Mouse (Mus musculus): ENCODE results near the gene Phactr4. TPM values are rescaled to one million over a fixed set of nuclear protein-coding genes. Genes with fewer than 3 reads are reported as not detected.

Phactr4 gene
- polyA plus RNA-seq, 1 experiment from 2014 or later: 17.6 TPM

GRCm38 (mm10) chr4:132398863-132399262, 23.4 kb downstream of the Phactr4 start:
- Histone ChIP-seq H3K9me3 (ENCODE audit: control insufficient read depth, low read length) (no peaks in the 10 kb centered on the region), H3K4me2 (replicated peaks; ENCODE audit: low read depth) (no peak overlapping the region), H3K4me1 (replicated peaks; ENCODE audit: control insufficient read depth, insufficient read depth) (no peaks in the 10 kb centered on the region), H3K36me3 (ENCODE audit: control insufficient read depth, insufficient read depth, low read length) (no peaks in the 10 kb centered on the region), H3K9ac (ENCODE audit: low read length) (no peak overlapping the region), H3K27ac (replicated peaks) (no peak overlapping the region), H3K4me3 (ENCODE audit: low read depth, low read length) (no peak overlapping the region), H3K27me3 (ENCODE audit: control insufficient read depth, insufficient read depth, low read length) (no peaks in the 10 kb centered on the region)
- 51% methylated on average over 5 of the region's 5 CpGs for WGBS
- TF ChIP-seq CTCF (IDR thresholded peaks at IDR 0.05; ENCODE audit: low read depth) (no peak), EP300 (optimal IDR thresholded peaks at IDR 0.05) (no peak)
- no peak for ATAC-seq (ENCODE audit: low FRiP score, low TSS enrichment)
- no peak for DNase-seq (ENCODE audit: low spot score)

GRCm38 (mm10) chr4:132398045-132398774, 24.1 kb downstream of the Phactr4 start:
- H3K27ac ChIP-seq (replicated peaks): peak overlapping the region; percentile 71
- ATAC-seq (ENCODE audit: low FRiP score, low TSS enrichment) (peak; percentile 78), DNase-seq (ENCODE audit: low spot score) (peak; percentile 60)
- H3K27me3 ChIP-seq (ENCODE audit: control insufficient read depth, insufficient read depth, low read length): no peaks in the 10 kb centered on the region
- peak overlapping the region; percentile 35 for H3K4me3 ChIP-seq (ENCODE audit: low read depth, low read length)
- no peaks in the 10 kb centered on the region for H3K9me3 ChIP-seq (ENCODE audit: control insufficient read depth, low read length)
- H3K9ac ChIP-seq (ENCODE audit: low read length): no peak overlapping the region
- H3K36me3 ChIP-seq (ENCODE audit: control insufficient read depth, insufficient read depth, low read length): no peaks in the 10 kb centered on the region
- H3K4me1 ChIP-seq (replicated peaks; ENCODE audit: control insufficient read depth, insufficient read depth): no peaks in the 10 kb centered on the region
- WGBS: 16% methylated on average over 11 of the region's 11 CpGs
- TF ChIP-seq EP300 (optimal IDR thresholded peaks at IDR 0.05): no peak
- peak overlapping the region; percentile 59 for H3K4me2 ChIP-seq (replicated peaks; ENCODE audit: low read depth)

- Histone ChIP-seq H3K9ac (ENCODE audit: low read length) (no peak overlapping the region), H3K27ac (replicated peaks) (no peak overlapping the region), H3K27me3 (ENCODE audit: control insufficient read depth, insufficient read depth, low read length) (no peaks in the 10 kb centered on the region), H3K4me2 (replicated peaks; ENCODE audit: low read depth) (no peak overlapping the region), H3K9me3 (ENCODE audit: control insufficient read depth, low read length) (no peaks in the 10 kb centered on the region), H3K36me3 (ENCODE audit: control insufficient read depth, insufficient read depth, low read length) (no peaks in the 10 kb centered on the region), H3K4me3 (ENCODE audit: low read depth, low read length) (no peak overlapping the region; the same call in 1 of the 2 replicates), H3K4me1 (replicated peaks; ENCODE audit: control insufficient read depth, insufficient read depth) (no peaks in the 10 kb centered on the region)
- DNase-seq (ENCODE audit: low spot score) (no peak), ATAC-seq (ENCODE audit: low FRiP score, low TSS enrichment) (no peak)
- no peak for TF ChIP-seq EP300 (optimal IDR thresholded peaks at IDR 0.05)
- no peak for TF ChIP-seq CTCF (IDR thresholded peaks at IDR 0.05; ENCODE audit: low read depth)
- 74% methylated on average over 3 of the region's 3 CpGs for WGBS
Measured at GRCm38 (mm10) chr4:132397120-132397519, 25.2 kb downstream of the Phactr4 start.

- H3K36me3 ChIP-seq (ENCODE audit: control insufficient read depth, insufficient read depth, low read length): no peaks in the 10 kb centered on the region
- no peaks in the 10 kb centered on the region for H3K4me1 ChIP-seq (replicated peaks; ENCODE audit: control insufficient read depth, insufficient read depth)
- WGBS: 87% methylated on average over 7 of the region's 7 CpGs
- ATAC-seq (ENCODE audit: low FRiP score, low TSS enrichment): no peak
- H3K9me3 ChIP-seq (ENCODE audit: control insufficient read depth, low read length): no peaks in the 10 kb centered on the region
- DNase-seq (ENCODE audit: low spot score): no peak
- no peak overlapping the region for H3K4me3 ChIP-seq (ENCODE audit: low read depth, low read length)
- H3K27me3 ChIP-seq (ENCODE audit: control insufficient read depth, insufficient read depth, low read length): no peaks in the 10 kb centered on the region
- TF ChIP-seq EP300 (optimal IDR thresholded peaks at IDR 0.05): no peak
- no peak for TF ChIP-seq CTCF (IDR thresholded peaks at IDR 0.05; ENCODE audit: low read depth)
- no peak overlapping the region for H3K27ac ChIP-seq (replicated peaks)
- no peak overlapping the region for H3K4me2 ChIP-seq (replicated peaks; ENCODE audit: low read depth)
- H3K9ac ChIP-seq (ENCODE audit: low read length): no peak overlapping the region
Measured at GRCm38 (mm10) chr4:132396251-132396650, 26.0 kb downstream of the Phactr4 start.

GRCm38 (mm10) chr4:132391063-132391740, 31.1 kb downstream of the Phactr4 start:
- H3K9me3 ChIP-seq (ENCODE audit: control insufficient read depth, low read length): no peaks in the 10 kb centered on the region
- no peak overlapping the region for H3K4me2 ChIP-seq (replicated peaks; ENCODE audit: low read depth)
- no peaks in the 10 kb centered on the region for H3K27me3 ChIP-seq (ENCODE audit: control insufficient read depth, insufficient read depth, low read length)
- no peak overlapping the region for H3K9ac ChIP-seq (ENCODE audit: low read length)
- H3K4me3 ChIP-seq (ENCODE audit: low read depth, low read length): no peak overlapping the region
- H3K27ac ChIP-seq (replicated peaks): no peak overlapping the region
- TF ChIP-seq EP300 (optimal IDR thresholded peaks at IDR 0.05) (no peak), CTCF (IDR thresholded peaks at IDR 0.05; ENCODE audit: low read depth) (no peak)
- H3K4me1 ChIP-seq (replicated peaks; ENCODE audit: control insufficient read depth, insufficient read depth): no peaks in the 10 kb centered on the region
- no peak for DNase-seq (ENCODE audit: low spot score)
- 85% methylated on average over 8 of the region's 8 CpGs for WGBS
- no peak for ATAC-seq (ENCODE audit: low FRiP score, low TSS enrichment)
- no peaks in the 10 kb centered on the region for H3K36me3 ChIP-seq (ENCODE audit: control insufficient read depth, insufficient read depth, low read length)

GRCm38 (mm10) chr4:132389302-132389701, 33.0 kb downstream of the Phactr4 start:
- Histone ChIP-seq H3K9me3 (ENCODE audit: control insufficient read depth, low read length) (no peaks in the 10 kb centered on the region), H3K27ac (replicated peaks) (no peak overlapping the region), H3K27me3 (ENCODE audit: control insufficient read depth, insufficient read depth, low read length) (no peaks in the 10 kb centered on the region), H3K4me1 (replicated peaks; ENCODE audit: control insufficient read depth, insufficient read depth) (no peaks in the 10 kb centered on the region), H3K36me3 (ENCODE audit: control insufficient read depth, insufficient read depth, low read length) (no peaks in the 10 kb centered on the region), H3K9ac (ENCODE audit: low read length) (no peak overlapping the region), H3K4me3 (ENCODE audit: low read depth, low read length) (no peak overlapping the region), H3K4me2 (replicated peaks; ENCODE audit: low read depth) (no peak overlapping the region)
- ATAC-seq (ENCODE audit: low FRiP score, low TSS enrichment): no peak
- no peak for TF ChIP-seq EP300 (optimal IDR thresholded peaks at IDR 0.05)
- no peak for TF ChIP-seq CTCF (IDR thresholded peaks at IDR 0.05; ENCODE audit: low read depth)
- 39% methylated on average over 4 of the region's 4 CpGs for WGBS
- DNase-seq (ENCODE audit: low spot score): no peak

Measured in stomach, postnatal 0 days (tissue).